Mouse (Mus musculus) macrophage (primary cell): ENCODE data around the gene Olfr883. TPM values are rescaled to one million over a fixed set of nuclear protein-coding genes. Genes with fewer than 3 reads are reported as not detected.

Source experiments
- H3K27ac ChIP-seq: fragments of 350-480 bp; formaldehyde crosslinking; 2 replicates; pipeline ENCODE4 v1.9.0; 2021
- H3K36me3 ChIP-seq: fragments of 350-480 bp; formaldehyde crosslinking; 2 replicates; pipeline ENCODE4 v1.9.0; 2021; ENCODE audit errors: inconsistent target
- H3K4me3 ChIP-seq: fragments of 350-480 bp; formaldehyde crosslinking; 2 replicates; pipeline ENCODE4 v1.9.0; 2021; ENCODE audit errors: inconsistent target
- H3K79me2 ChIP-seq: fragments of 350-480 bp; formaldehyde crosslinking; 2 replicates; pipeline ENCODE4 v1.9.0; 2021; ENCODE audit errors: inconsistent target
- WGBS: methylation state at CpG from one replicate; pipeline ENCODE4 v1.1.7; 2026; ENCODE audit warnings: inconsistent platforms; ENCODE audit not compliant: missing documents; 5-methylcytosine and 5-hydroxymethylcytosine counted together
- polyA plus RNA-seq: library from polyadenylated mRNA; stranded (reverse); fragments of 250-400 nt; gene quantifications from 3 replicates; pipeline ENCODE4 v1.2.4, GENCODE M21; 2018; ENCODE audit warnings: inconsistent platforms
- total RNA-seq, 78 experiments: library from RNA; depleted of rRNA; stranded (reverse); fragments of 250-400 nt; gene quantifications; 1 replicate in 9 of 78; 2 replicates in 24 of 78; 3 replicates in 43 of 78; 4 replicates in 2 of 78; pipeline ENCODE4 v1.2.4; 2018; ENCODE audit warnings: inconsistent platforms in 56 of 78

Olfr883 gene
- total RNA-seq (2018; cell fraction: chromatin; rRNA removed): not detected
- total RNA-seq (2018; cell fraction: cytosol; rRNA removed): not detected
- total RNA-seq (2018; cell fraction: nucleus; rRNA removed): not detected
- not detected in 3 replicates for polyA plus RNA-seq

- Histone ChIP-seq H3K4me3 (no peak within 1 kb of the TSS), H3K36me3 (no peaks in the 10 kb centered on the region), H3K79me2 (no peaks in the 10 kb centered on the region), H3K27ac (no peak within 1 kb of the TSS)
- WGBS: 91% methylated on average over 1 of the region's 1 CpGs
Measured at GRCm38 (mm10) chr9:38025508-38025907, at the start of gene Olfr883. Gene Olfr883 (plus strand): TSS chr9:38025808.

GRCm38 (mm10) chr9:37991525-37991924 lies 34.1 kb upstream of the Olfr883 start, which contains the start of gene Olfr881:
Gene Olfr881 (plus strand): TSS chr9:37991825.
- H3K4me3 ChIP-seq: no peak within 1 kb of the TSS
- H3K36me3 ChIP-seq: no peaks in the 10 kb centered on the region
- no peak within 1 kb of the TSS for H3K27ac ChIP-seq
- H3K79me2 ChIP-seq: no peaks in the 10 kb centered on the region

- WGBS: 55% methylated on average over 2 of the region's 2 CpGs
- no peaks in the 10 kb centered on the region for H3K79me2 ChIP-seq
- no peaks in the 10 kb centered on the region for H3K36me3 ChIP-seq
- H3K4me3 ChIP-seq: no peak overlapping the region
- H3K27ac ChIP-seq: no peak overlapping the region
Measured at GRCm38 (mm10) chr9:37998581-37999204, 26.9 kb upstream of the Olfr883 start.

GRCm38 (mm10) chr9:38000021-38000420 lies 25.6 kb upstream of the Olfr883 start:
- WGBS: 63% methylated on average over 1 of the region's 1 CpGs
- no peaks in the 10 kb centered on the region for H3K36me3 ChIP-seq
- H3K27ac ChIP-seq: no peak overlapping the region

GRCm38 (mm10) chr9:38046255-38046654 lies 20.6 kb downstream of the Olfr883 start, which contains the start of gene Olfr884:
Gene Olfr884 (plus strand): TSS chr9:38046555.
- 67% methylated on average over 1 of the region's 1 CpGs for WGBS
- Histone ChIP-seq H3K79me2 (no peaks in the 10 kb centered on the region), H3K27ac (no peak within 1 kb of the TSS), H3K4me3 (no peak within 1 kb of the TSS), H3K36me3 (no peaks in the 10 kb centered on the region)

More at GRCm38 (mm10) chr9:38000021-38000420, 25.6 kb upstream of the Olfr883 start:
- no peak overlapping the region for H3K4me3 ChIP-seq
- no peaks in the 10 kb centered on the region for H3K79me2 ChIP-seq

- no peaks in the 10 kb centered on the region for H3K79me2 ChIP-seq
- H3K27ac ChIP-seq: no peak within 1 kb of the TSS
- H3K4me3 ChIP-seq: no peak within 1 kb of the TSS
- 93% methylated on average over 3 of the region's 3 CpGs for WGBS
- H3K36me3 ChIP-seq: no peaks in the 10 kb centered on the region
Measured at GRCm38 (mm10) chr9:38061022-38061421, 35.4 kb downstream of the Olfr883 start, which contains the start of gene Olfr885. Gene Olfr885 (plus strand): TSS chr9:38061322.

Other genes with a start within 250 kb of the Olfr883 start
- not detected in 3 replicates for gene Olfr876, start 222.8 kb upstream of the Olfr883 start, polyA plus RNA-seq
- not detected in 3 replicates for gene Olfr877, start 171.5 kb upstream of the Olfr883 start, polyA plus RNA-seq
- not detected in 3 replicates for gene Olfr145, start 129.1 kb upstream of the Olfr883 start, polyA plus RNA-seq
- not detected in 3 replicates for gene Olfr878, start 108.0 kb upstream of the Olfr883 start, polyA plus RNA-seq
- not detected in 3 replicates for gene Olfr881, start 34.0 kb upstream of the Olfr883 start, polyA plus RNA-seq
- gene Olfr884, start 20.7 kb downstream of the Olfr883 start, polyA plus RNA-seq: not detected in 3 replicates
- gene Olfr885, start 35.5 kb downstream of the Olfr883 start, polyA plus RNA-seq: not detected in 3 replicates
- gene Olfr887, start 58.3 kb downstream of the Olfr883 start, polyA plus RNA-seq: not detected in 3 replicates
- gene Olfr888, start 82.3 kb downstream of the Olfr883 start, polyA plus RNA-seq: not detected in 3 replicates
- not detected in 3 replicates for gene Olfr889, start 89.4 kb downstream of the Olfr883 start, polyA plus RNA-seq
- not detected in 3 replicates for gene Olfr890, start 116.7 kb downstream of the Olfr883 start, polyA plus RNA-seq
- not detected in 3 replicates for gene Olfr891, start 155.0 kb downstream of the Olfr883 start, polyA plus RNA-seq
- not detected in 3 replicates for gene Olfr893, start 182.6 kb downstream of the Olfr883 start, polyA plus RNA-seq
- not detected in 3 replicates for gene Olfr894, start 192.2 kb downstream of the Olfr883 start, polyA plus RNA-seq
- gene Olfr143, start 227.0 kb downstream of the Olfr883 start, polyA plus RNA-seq: not detected in 3 replicates
- not detected in 3 replicates for gene Olfr895, start 242.0 kb downstream of the Olfr883 start, polyA plus RNA-seq